Mouse (Mus musculus): ENCODE measurements at regions not wholly inside any gene's neighbourhood (a gene's known extent, or its start where the extent isn't known, plus 50 kb on each side); places are given as distances from the start of the nearest gene placed in this dataset.
"Not testable (repeated sequence)": the region's sequence is repeated elsewhere in the genome, so short reads cannot be mapped to it uniquely, and the experiment has no call there.

DNA sequence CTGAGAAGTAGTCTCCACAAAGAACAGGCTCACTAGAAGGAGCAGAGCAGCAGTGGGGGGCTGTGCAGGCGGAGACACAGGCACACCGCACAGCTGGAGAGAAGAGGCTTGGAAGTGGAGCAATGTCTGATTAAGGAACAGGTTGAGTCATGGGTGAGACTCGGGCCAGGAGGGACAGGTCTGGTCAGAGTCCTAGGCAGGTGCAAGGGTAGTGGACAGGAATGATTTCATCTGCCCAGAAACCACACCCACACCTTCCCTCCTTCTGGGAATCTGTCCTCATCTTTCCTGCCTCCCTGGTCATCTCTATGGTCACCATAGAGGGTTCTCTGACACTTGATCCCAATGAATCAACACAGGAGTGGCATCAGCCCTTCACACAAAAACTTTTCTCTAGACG, 983.8 kb downstream of the 4930447A16Rik start:
- DNase-seq (ENCODE audit: low spot score) = no peak

DNA sequence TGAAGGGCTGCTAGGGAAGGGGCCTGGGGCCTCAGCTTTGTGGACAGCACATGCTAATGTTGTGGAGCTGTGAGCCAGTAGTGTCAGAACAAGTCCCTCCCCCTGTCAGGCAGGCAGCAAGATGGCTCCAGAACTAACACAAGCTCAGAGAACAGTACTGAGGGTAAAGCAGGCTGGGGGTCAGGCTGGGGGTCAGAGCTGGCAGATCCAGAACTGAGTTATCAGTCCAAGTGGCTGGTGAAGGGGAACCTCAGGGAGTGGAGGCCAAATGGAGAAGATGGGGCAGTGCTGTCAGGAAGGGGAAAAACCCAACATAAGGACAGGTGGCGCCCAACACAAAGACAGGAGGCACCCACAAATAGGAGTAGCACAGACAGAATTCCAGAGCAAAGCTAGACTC, 985.1 kb downstream of the 4930447A16Rik start:
- DNase-seq (ENCODE audit: low spot score) = no peak

DNA sequence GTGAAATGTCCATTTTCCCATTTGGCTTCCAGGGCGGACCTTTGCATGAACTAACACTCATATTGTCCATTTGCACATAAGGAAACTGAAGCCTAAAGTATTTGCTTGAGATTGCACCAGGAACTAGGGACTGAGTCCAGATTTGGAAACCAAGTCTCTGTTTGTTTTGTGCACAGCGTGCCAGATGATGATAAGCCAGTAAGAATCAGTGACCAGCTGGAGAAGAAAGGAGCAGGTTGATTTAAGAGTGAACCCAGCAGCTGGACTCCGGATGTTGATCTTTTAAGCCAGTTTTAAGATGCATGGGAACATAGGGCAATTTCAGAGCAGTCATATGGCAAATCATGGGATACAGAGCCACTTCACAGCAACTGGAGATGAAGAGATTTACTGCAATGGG, 987.1 kb downstream of the 4930447A16Rik start:
- DNase-seq (ENCODE audit: low spot score) = no peak

DNA sequence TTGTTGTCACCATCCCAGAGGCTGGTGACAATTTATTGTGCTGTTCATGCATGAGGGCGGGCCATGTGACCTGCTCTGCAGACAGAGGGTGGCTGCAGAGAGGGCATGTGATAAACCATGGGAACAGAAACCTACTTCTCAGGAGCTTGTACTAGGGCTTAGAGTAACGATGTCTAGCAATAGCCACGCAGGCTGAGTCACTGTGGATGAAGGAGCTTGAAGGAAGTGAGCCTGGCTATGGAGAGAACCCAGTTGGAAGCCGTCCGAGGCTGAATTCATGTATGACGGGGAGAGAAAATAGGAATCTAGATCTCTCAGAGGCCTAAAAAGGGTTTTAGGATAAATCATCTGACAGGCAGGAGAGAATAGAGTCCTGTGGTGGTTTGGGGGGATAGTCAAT, 988.0 kb downstream of the 4930447A16Rik start:
- DNase-seq (ENCODE audit: low spot score) = no peak

- no peak for DNase-seq (ENCODE audit: low spot score)
Measured at GRCm38 (mm10) chr15:38414318-38415090, 989.1 kb downstream of the 4930447A16Rik start.

DNA sequence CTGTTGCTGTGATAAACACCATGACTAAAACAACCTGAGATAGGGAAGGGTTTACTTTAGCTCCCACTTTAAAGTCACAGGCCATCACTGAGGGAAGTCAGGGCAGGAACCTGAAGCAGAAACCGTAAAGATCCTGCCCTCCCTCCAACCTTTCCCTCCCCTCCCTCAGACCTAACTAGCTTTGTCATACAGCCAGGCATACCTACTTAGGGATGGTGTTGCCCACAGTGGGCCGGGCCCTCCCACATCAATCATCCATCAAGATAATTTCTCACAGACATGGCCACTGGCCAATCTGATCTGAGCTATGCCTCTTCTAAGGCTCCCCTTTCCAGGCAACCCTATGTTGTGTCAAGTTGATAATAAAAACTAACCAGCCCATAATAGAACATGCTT, 989.7 kb downstream of the 4930447A16Rik start:
- DNase-seq (ENCODE audit: low spot score) = no peak

DNA sequence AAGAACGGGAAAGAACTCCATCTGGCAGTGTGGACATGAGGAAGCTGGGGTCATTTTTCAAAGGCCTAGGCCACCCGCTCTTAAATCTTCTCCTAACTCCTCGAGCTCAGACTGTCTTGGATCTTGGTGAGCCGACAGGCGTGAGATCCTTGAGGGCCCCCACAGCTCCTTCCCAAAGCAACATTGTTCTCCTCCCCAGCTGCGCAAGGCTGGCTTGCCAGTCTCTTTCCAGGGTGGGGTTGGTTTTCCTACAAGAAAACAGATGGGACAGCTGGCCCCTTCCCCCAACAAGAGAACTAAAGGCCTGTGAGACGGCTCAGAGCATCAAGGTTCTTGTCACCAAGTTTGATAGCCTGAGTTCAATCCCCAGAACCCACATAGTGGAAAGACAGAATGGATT, 994.3 kb downstream of the 4930447A16Rik start:
- no peak for DNase-seq (ENCODE audit: low spot score)

- DNase-seq (ENCODE audit: low spot score) = no peak
Measured at GRCm38 (mm10) chr15:38420784-38421183, 995.4 kb downstream of the 4930447A16Rik start.

GRCm38 (mm10) chr15:38422741-38423140, 997.4 kb downstream of the 4930447A16Rik start:
- no peak for DNase-seq (ENCODE audit: low spot score)

DNA sequence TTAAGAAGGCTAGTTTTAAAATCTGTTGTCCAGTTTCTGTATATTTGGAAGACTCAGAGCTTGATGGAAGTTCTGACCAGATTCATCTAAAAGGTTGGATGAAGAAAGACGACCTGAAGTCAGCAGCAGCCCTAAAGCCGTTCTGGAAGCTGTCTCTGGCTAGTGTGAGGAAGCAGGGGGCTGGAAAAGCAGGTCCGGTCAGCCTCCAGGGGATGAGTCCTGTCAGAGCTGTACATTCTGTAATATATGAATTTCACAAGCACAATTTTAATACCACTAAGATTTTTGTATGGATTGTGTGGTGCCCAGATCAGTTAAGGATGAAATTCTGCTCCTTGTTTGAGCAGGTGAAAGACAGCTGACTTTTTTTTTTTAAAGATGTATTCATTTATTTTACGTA, 1000.2 kb downstream of the 4930447A16Rik start:
- no peak for DNase-seq (ENCODE audit: low spot score)

DNA sequence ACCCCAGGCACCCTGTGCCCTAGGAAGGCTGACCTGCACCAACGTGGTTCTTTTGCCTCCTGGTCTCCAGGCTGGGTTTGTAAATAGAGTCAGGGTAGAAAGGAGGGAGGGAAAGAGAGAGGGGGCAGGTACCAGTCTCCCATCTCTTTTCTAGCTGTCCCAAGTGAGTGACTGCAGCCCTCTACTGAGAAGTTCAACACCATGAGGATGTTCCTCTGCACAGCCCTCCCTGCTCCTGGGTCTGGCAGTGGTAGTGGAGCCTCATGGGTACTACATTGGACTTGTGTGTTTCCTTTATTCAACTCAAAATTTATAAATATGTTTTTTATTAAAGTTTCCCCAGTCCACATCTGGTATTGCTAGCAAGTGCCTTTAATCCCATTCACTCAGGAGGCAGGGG, 1002.6 kb downstream of the 4930447A16Rik start:
- no peak for DNase-seq (ENCODE audit: low spot score)

DNA sequence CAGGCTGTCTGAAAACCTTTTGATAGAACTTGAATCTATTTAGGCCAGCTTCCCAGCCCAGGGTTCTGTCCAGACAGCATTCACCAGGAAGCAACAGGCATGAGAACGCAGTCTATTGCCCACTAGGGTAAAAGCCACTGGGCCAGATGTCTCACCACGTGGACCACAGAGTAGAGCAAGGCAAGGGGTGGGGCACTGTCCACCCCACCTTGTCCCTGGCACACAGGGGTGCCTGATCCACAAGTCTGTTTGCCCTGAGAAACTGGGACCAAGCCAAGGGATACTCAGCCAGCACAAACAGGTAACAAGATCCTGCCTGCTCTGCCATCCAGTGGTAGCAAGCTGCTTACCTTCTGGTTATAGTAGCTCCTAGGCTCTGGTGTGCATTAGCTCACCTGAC, 1006.3 kb downstream of the 4930447A16Rik start:
- no peak for DNase-seq (ENCODE audit: low spot score)

DNA sequence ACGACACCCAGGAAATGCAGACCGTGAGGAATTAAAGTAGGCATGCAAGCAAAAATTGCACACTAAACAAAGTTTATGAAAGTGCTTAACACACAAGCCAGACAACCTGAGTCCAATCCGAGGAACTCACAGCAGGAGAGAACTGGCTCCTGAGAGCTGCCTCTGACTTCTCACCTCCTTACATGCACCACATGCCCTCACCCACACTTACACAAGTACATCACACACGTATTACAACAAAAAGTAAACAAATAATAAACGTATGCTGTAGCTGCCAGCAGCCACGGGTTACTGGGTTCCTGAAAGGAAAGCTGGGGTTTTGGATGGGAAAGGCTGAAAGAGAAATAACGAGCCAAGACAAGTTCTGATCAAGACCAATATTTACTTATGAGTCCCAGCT, 1008.0 kb downstream of the 4930447A16Rik start:
- DNase-seq (ENCODE audit: low spot score) = no peak

GRCm38 (mm10) chr15:38434239-38434638, 1008.9 kb downstream of the 4930447A16Rik start:
- not testable (repeated sequence) for DNase-seq (ENCODE audit: low spot score)
